Mouse (Mus musculus) heart, adult 8-10 months (tissue): Measurements from ENCODE around the gene Cfap69. TPM values are rescaled to one million over a fixed set of nuclear protein-coding genes. Genes with fewer than 3 reads are reported as not detected.
"Not testable (repeated sequence)": the region's sequence is repeated elsewhere in the genome, so short reads cannot be mapped to it uniquely, and the experiment has no call there.

Experiments
- DNase-seq: peaks from one replicate; pipeline ENCODE4 v3.0.0; 2022; ENCODE audit warnings: low spot score
- total RNA-seq, 4 experiments: library from RNA; stranded (reverse); gene quantifications; 2 replicates each; pipeline ENCODE4 v1.2.4; 2022

The Cfap69 gene
- 1 to 10 TPM in 1 of 4 experiments, under 1 TPM in 3; 0.44 to 1.1 (median 0.68) TPM for total RNA-seq

GRCm38 (mm10) chr5:5663655-5664370 is at the start of gene Cfap69:
TSS of gene Cfap69 (minus strand) at chr5:5664239.
- peak; percentile 52 for DNase-seq

GRCm38 (mm10) chr5:5711032-5711431 is 47.0 kb upstream of the Cfap69 start:
- no peak for DNase-seq

- no peak for DNase-seq
These were observed 43.6 kb upstream of the Cfap69 start for GRCm38 (mm10) chr5:5707341-5708278.

GRCm38 (mm10) chr5:5705019-5705418 is 41.0 kb upstream of the Cfap69 start:
- no peak for DNase-seq

- no peak for DNase-seq
These were observed 36.3 kb upstream of the Cfap69 start for GRCm38 (mm10) chr5:5700386-5700785.

- no peak for DNase-seq
These were observed 34.8 kb upstream of the Cfap69 start for GRCm38 (mm10) chr5:5698830-5699229.

- no peak for DNase-seq
These were observed 31.4 kb upstream of the Cfap69 start for GRCm38 (mm10) chr5:5695401-5695942.

- DNase-seq = peak; percentile 7
These were observed 30.1 kb upstream of the Cfap69 start, which contains the start of gene Steap2 for GRCm38 (mm10) chr5:5693956-5694653. TSS of gene Steap2 (minus strand) at chr5:5694578.

- DNase-seq = no peak
These were observed 29.5 kb upstream of the Cfap69 start for GRCm38 (mm10) chr5:5693541-5693955.

- no peak for DNase-seq
These were observed 28.2 kb upstream of the Cfap69 start for GRCm38 (mm10) chr5:5692167-5692738.

GRCm38 (mm10) chr5:5688945-5689540 is 25.0 kb upstream of the Cfap69 start:
- no peak for DNase-seq

- DNase-seq = no peak
These were observed 24.2 kb upstream of the Cfap69 start for GRCm38 (mm10) chr5:5688228-5688627.

- DNase-seq = no peak
These were observed 22.9 kb upstream of the Cfap69 start for GRCm38 (mm10) chr5:5686973-5687372.

- not testable (repeated sequence) for DNase-seq
These were observed 20.9 kb upstream of the Cfap69 start for GRCm38 (mm10) chr5:5684946-5685345.

GRCm38 (mm10) chr5:5683292-5683691 is 19.3 kb upstream of the Cfap69 start:
- no peak for DNase-seq

GRCm38 (mm10) chr5:5679459-5679858 is 15.4 kb upstream of the Cfap69 start:
- no peak for DNase-seq

GRCm38 (mm10) chr5:5676082-5676481 is 12.0 kb upstream of the Cfap69 start:
- no peak for DNase-seq

GRCm38 (mm10) chr5:5668920-5669319 is 4.9 kb upstream of the Cfap69 start:
- DNase-seq = no peak

- DNase-seq = no peak
These were observed 410 bp upstream of the Cfap69 start for GRCm38 (mm10) chr5:5664371-5664926.

GRCm38 (mm10) chr5:5663057-5663456 is 982 bp downstream of the Cfap69 start:
- no peak for DNase-seq
